Mouse (Mus musculus) ES-E14 (cell line): Measurements from ENCODE around the gene Slc35a3. TPM values are rescaled to one million over a fixed set of nuclear protein-coding genes. Genes with fewer than 3 reads are reported as not detected.

Experiments used
- DNase-seq: peaks from one replicate; pipeline ENCODE4 v3.0.0-alpha.2; 2013; ENCODE audit warnings: low read depth, low spot score
- H3K27ac ChIP-seq: 2 replicates; pipeline ENCODE4 v1.5.1; 2012; ENCODE audit warnings: low read depth, mild to moderate bottlenecking, low read length, moderate library complexity, mixed read lengths; ENCODE audit not compliant: poor library complexity, insufficient read depth, severe bottlenecking
- H3K36me3 ChIP-seq: 2 replicates; pipeline ENCODE4 v1.6.1; 2012; ENCODE audit warnings: mild to moderate bottlenecking, low read length, moderate library complexity, mixed read lengths; ENCODE audit not compliant: control insufficient read depth, poor library complexity, insufficient read depth, severe bottlenecking
- H3K4me1 ChIP-seq, 2 experiments: fragments of 150-350 bp in 1 of 2; sonication (generic) in 1 of 2; 2 replicates each; pipeline ENCODE4 v1.6.1; 2012; ENCODE audit warnings: low read length in 2 of 2, mild to moderate bottlenecking in 1 of 2, mixed read lengths in 1 of 2; ENCODE audit not compliant: control insufficient read depth in 2 of 2, insufficient read depth in 2 of 2, poor library complexity in 1 of 2
- H3K4me3 ChIP-seq, 2 experiments: fragments of 150-350 bp in 1 of 2; sonication (generic) in 1 of 2; 2 replicates each; pipeline ENCODE4 v1.5.1; 2012; ENCODE audit warnings: low read length in 2 of 2, low read depth in 1 of 2, mild to moderate bottlenecking in 1 of 2, mixed read lengths in 1 of 2; ENCODE audit not compliant: insufficient read depth in 1 of 2, poor library complexity in 1 of 2, severe bottlenecking in 1 of 2
- H3K9ac ChIP-seq: 2 replicates; pipeline ENCODE4 v1.6.1; 2012; ENCODE audit warnings: low read depth, mild to moderate bottlenecking, low read length, mixed read lengths; ENCODE audit not compliant: poor library complexity, insufficient read depth, severe bottlenecking
- H3K9me3 ChIP-seq: fragments of 150-350 bp; sonication (generic); 2 replicates; pipeline ENCODE4 v1.6.1; 2012; ENCODE audit warnings: low read depth, mild to moderate bottlenecking, low read length; ENCODE audit not compliant: control insufficient read depth, insufficient read depth
- CHD2 ChIP-seq: IDR thresholded peaks from 2 replicates; pipeline ENCODE4 v1.6.1; 2014; ENCODE audit warnings: mild to moderate bottlenecking, low read depth, low read length, inconsistent platforms
- HCFC1 ChIP-seq: IDR thresholded peaks from 2 replicates; pipeline ENCODE4 v1.6.1; 2012; ENCODE audit warnings: low read length, inconsistent platforms, borderline replicate concordance; ENCODE audit not compliant: insufficient read depth
- MAFK ChIP-seq: IDR thresholded peaks from 2 replicates; pipeline ENCODE4 v1.6.1; 2014; ENCODE audit warnings: mild to moderate bottlenecking, low read depth, low read length, inconsistent platforms; ENCODE audit not compliant: insufficient read depth
- ZC3H11A ChIP-seq: IDR thresholded peaks from 2 replicates; pipeline ENCODE4 v1.6.1; 2012; ENCODE audit warnings: low read depth, mild to moderate bottlenecking, inconsistent platforms, low read length, borderline replicate concordance
- ZNF384 ChIP-seq: IDR thresholded peaks from 2 replicates; pipeline ENCODE4 v1.6.1; 2012; ENCODE audit warnings: low read depth, low read length, inconsistent platforms
- in situ Hi-C, 2 experiments: fragments of 600-800 bp; cut with MboI; formaldehyde crosslinking; loops; one replicate each; pipeline ENCODE4 v1.15.1; 2025; ENCODE audit warnings: low sequenced_read_pairs in 2 of 2, inconsistent platforms in 1 of 2; ENCODE audit not compliant: unreplicated experiment in 2 of 2
- total RNA-seq: library from RNA; depleted of rRNA; stranded (reverse); fragments of 300-350 nt; gene quantifications from 2 replicates; pipeline ENCODE4 v1.2.3, GENCODE M21; 2012

The Slc35a3 gene
- total RNA-seq, 1 experiment = 20.1 TPM

DNA sequence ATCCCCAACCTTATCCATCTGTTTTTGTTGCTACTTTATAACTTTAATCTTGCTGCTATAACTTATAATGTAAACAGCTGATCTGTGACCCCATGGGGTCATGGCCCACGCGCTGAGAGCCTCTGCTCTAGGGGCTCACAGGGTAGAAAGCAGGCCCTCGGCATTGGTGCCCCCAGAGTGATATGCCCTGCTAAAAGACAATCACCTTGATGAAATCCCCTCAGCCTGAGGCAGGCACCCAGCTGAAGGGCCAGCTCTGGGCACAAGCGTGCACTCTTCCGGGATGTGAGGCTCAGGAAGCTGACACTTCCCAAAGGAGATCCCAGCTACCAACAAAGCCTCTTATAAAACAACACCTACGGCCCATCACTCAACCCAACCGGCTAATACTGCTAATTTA is 74.1 kb downstream of the Slc35a3 start:
- no peaks in the 10 kb centered on the region for H3K9me3 ChIP-seq
- in situ Hi-C loops = no loop called here
- H3K4me1 ChIP-seq = peaks cover 3 to 10% of the 10 kb centered on the region in 2 experiments; a peak in 2 of 4 replicates
- TF ChIP-seq MAFK (no peak), ZNF384 (no peak), ZC3H11A (no peak), HCFC1 (no peak), CHD2 (no peak)
- no peak overlapping the region for H3K4me3 ChIP-seq
- 0 out of 2 replicates have a peak overlapping the region, but pooled peaks have one; percentile 16 for H3K9ac ChIP-seq
- H3K27ac ChIP-seq = no peak overlapping the region
- no peak for DNase-seq
- H3K36me3 ChIP-seq = peaks cover 41% of the 10 kb centered on the region

- in situ Hi-C loops = no loop called here
- peaks cover 37% of the 10 kb centered on the region for H3K36me3 ChIP-seq
Measured at GRCm38 (mm10) chr3:116637693-116638476, 74.7 kb downstream of the Slc35a3 start.

GRCm38 (mm10) chr3:116635799-116636198 is 76.8 kb downstream of the Slc35a3 start:
- Histone ChIP-seq H3K9me3 (no peaks in the 10 kb centered on the region), H3K4me1 (peaks cover 3 to 7% of the 10 kb centered on the region in 2 experiments; a peak in 2 of 4 replicates), H3K27ac (no peak overlapping the region), H3K4me3 (no peak overlapping the region), H3K9ac (no peak overlapping the region), H3K36me3 (peaks cover 32% of the 10 kb centered on the region)
- in situ Hi-C loops = no loop called here
- no peak for DNase-seq
- TF ChIP-seq HCFC1 = no peak
- no peak for TF ChIP-seq ZC3H11A
- TF ChIP-seq CHD2 = no peak
- no peak for TF ChIP-seq ZNF384
- no peak for TF ChIP-seq MAFK

More at GRCm38 (mm10) chr3:116637693-116638476, 74.7 kb downstream of the Slc35a3 start:
- Histone ChIP-seq H3K9ac (no peak overlapping the region), H3K4me3 (no peak overlapping the region), H3K27ac (no peak overlapping the region), H3K9me3 (no peaks in the 10 kb centered on the region), H3K4me1 (peaks cover 3 to 7% of the 10 kb centered on the region in 2 experiments; a peak in 2 of 4 replicates)
- DNase-seq = no peak
- TF ChIP-seq MAFK = no peak
- TF ChIP-seq HCFC1 = no peak
- no peak for TF ChIP-seq ZC3H11A

DNA sequence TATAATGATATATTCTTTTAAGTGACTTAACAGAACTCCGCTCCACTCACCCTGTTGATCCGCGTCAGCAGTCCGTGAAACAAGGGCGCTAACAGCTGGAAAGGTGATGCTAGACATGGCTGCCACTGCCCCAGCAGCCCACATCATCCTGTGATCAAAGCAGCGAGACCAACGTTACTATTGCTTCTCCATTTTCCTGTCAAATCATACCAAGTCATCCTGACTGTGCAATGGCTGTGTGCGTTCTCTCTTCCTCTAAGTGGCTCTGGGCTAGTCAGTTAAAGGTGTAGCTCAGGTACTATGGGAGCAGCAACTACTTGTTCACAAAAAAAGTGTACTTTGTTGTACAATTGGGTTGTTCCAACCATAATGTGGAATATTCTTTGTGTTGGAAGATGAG is 77.8 kb downstream of the Slc35a3 start:
- Histone ChIP-seq H3K4me3 (no peak overlapping the region), H3K9me3 (no peaks in the 10 kb centered on the region), H3K9ac (no peak overlapping the region), H3K27ac (no peak overlapping the region), H3K4me1 (peaks cover 1 to 4% of the 10 kb centered on the region in 2 experiments; a peak in 1 of 4 replicates), H3K36me3 (peaks cover 30% of the 10 kb centered on the region)
- DNase-seq = no peak
- TF ChIP-seq MAFK = no peak
- TF ChIP-seq CHD2 = no peak
- no peak for TF ChIP-seq ZNF384
- TF ChIP-seq ZC3H11A = no peak
- no peak for TF ChIP-seq HCFC1
- in situ Hi-C loops = no loop called here

GRCm38 (mm10) chr3:116634091-116634490 is 78.5 kb downstream of the Slc35a3 start:
- Histone ChIP-seq H3K27ac (no peak overlapping the region), H3K4me1 (peaks cover 1 to 4% of the 10 kb centered on the region in 2 experiments; a peak in 1 of 4 replicates), H3K36me3 (peaks cover 28% of the 10 kb centered on the region), H3K4me3 (no peak overlapping the region), H3K9ac (no peak overlapping the region), H3K9me3 (no peaks in the 10 kb centered on the region)
- no peak for DNase-seq
- no peak for TF ChIP-seq ZNF384
- TF ChIP-seq MAFK = no peak
- no peak for TF ChIP-seq CHD2
- TF ChIP-seq HCFC1 = no peak
- no peak for TF ChIP-seq ZC3H11A
- in situ Hi-C loops = no loop called here
